Mouse (Mus musculus): ENCODE measurements around the gene Insyn1.
A peak's percentile ranks its signal among the peaks of the same experiment; 100 is the strongest.

The Insyn1 gene

GRCm38 (mm10) chr9:58534766-58535165 lies 46.4 kb downstream of the Insyn1 start:
- DNase-seq (ENCODE audit: low spot score): peak; percentile 89

DNA sequence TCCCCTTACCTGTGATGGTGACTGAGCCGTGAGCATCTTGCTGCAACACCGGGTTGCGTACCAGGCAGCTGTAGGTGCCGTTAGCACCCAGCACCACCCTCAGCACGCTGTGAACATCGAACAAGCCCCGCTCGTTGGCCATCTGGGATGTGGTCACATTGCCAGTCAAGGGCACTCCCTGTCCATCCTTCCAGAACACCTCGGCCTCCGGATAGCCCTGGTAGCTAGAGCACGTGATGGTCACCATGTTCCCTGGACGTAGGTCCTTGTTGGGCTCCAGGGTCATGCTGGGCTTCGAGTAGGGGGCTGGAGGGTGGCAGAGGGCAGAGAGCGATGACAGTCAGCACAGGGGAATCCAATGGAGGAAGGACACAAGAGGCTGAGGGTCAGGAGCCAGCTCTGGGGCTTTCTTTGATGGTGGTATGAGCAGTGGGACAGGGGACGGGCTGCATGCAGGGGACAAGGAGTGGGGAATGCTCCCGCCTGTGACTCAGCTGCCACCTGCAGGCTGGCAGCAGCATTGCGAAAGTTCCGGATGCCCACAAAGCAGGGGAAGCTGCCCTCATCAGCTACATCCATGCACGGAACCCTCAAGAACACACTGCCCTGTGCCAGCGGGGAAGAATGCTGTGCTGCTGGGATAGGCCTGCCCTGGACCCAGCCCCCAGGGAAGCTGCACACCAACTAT lies 47.2 kb downstream of the Insyn1 start:
- DNase-seq (ENCODE audit: low spot score): peak; percentile 68

- DNase-seq (ENCODE audit: low spot score): no peak
These were observed 49.4 kb downstream of the Insyn1 start for GRCm38 (mm10) chr9:58537774-58538173.

DNA sequence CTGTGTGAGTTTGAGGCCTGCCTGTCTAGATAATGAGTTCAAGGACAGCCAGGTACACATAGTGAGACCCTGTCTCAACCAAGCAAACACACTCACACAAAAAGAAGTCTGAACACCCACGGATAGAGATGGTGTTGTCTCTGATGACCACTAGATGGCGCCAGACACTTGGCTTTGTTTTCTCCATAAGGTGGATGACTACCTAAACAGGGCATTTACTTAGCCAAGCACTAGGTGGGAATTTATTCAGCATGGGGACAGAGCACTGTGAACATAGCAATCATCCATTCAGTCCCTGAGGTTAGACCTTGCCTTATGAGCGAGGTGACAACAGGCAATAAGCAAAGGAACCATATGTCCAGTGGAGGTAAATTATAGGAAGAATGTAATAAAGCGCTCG lies 51.5 kb downstream of the Insyn1 start:
- peak; percentile 85 for DNase-seq (ENCODE audit: low spot score)

- peak; percentile 39 for DNase-seq (ENCODE audit: low spot score)
These were observed 53.5 kb downstream of the Insyn1 start for GRCm38 (mm10) chr9:58541895-58542338.

GRCm38 (mm10) chr9:58544879-58545324 lies 56.5 kb downstream of the Insyn1 start:
- no peak for DNase-seq (ENCODE audit: low spot score)

GRCm38 (mm10) chr9:58545428-58545827 lies 57.0 kb downstream of the Insyn1 start:
- no peak for DNase-seq (ENCODE audit: low spot score)

GRCm38 (mm10) chr9:58546630-58547360 lies 58.4 kb downstream of the Insyn1 start:
- DNase-seq (ENCODE audit: low spot score): no peak

DNA sequence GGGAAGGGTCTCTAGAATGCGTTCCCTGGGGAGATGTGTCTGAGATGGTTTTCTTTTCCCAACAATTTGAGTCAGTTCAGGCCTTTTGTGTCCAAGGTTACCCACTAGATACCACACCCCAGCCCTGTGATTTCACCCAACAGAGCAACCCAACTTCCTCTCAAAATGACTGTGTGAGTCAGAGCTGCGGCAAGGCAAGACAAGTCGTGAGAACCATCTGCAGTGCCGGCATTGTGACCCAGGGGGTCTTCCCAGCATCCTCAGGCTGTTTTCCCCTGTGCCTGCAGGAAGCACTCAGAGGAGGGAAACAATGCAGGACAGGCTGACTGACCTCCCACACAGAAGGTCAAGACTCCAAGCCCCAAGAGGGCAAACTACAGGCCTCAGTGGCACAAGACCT lies 60.5 kb downstream of the Insyn1 start:
- no peak for DNase-seq (ENCODE audit: low spot score)

Measured in embryo, embryonic 10 days (tissue).